Mouse (Mus musculus) retina, embryonic 14.5 days (tissue): ENCODE results near the gene Smurf1.

Source experiments
- DNase-seq: peaks from one replicate; pipeline ENCODE4 v3.0.0-alpha.2; 2015; ENCODE audit warnings: low spot score

The Smurf1 gene

DNA sequence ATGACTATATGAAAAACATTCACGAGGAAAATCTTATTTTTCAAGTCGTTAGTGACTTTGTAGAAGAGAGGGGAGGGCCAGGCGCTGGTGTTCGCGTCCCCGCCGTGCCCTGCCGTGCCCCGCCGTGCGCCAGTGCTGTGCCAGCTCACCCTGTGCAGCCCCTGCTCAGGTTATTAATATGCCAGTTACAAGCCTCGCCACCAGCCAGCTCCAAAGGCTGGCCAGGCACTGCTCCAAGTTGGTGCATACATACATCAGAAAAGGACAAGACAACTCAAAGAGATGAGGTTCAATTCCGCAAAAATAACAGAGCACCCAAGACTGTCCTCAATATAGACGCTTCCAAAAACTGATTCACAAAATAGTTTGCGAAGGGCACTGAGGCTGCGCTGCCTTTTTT lies 51.7 kb downstream of the Smurf1 start:
- DNase-seq, result no peak

- DNase-seq, result no peak
These were observed 52.3 kb downstream of the Smurf1 start for GRCm38 (mm10) chr5:144913361-144913760.

DNA sequence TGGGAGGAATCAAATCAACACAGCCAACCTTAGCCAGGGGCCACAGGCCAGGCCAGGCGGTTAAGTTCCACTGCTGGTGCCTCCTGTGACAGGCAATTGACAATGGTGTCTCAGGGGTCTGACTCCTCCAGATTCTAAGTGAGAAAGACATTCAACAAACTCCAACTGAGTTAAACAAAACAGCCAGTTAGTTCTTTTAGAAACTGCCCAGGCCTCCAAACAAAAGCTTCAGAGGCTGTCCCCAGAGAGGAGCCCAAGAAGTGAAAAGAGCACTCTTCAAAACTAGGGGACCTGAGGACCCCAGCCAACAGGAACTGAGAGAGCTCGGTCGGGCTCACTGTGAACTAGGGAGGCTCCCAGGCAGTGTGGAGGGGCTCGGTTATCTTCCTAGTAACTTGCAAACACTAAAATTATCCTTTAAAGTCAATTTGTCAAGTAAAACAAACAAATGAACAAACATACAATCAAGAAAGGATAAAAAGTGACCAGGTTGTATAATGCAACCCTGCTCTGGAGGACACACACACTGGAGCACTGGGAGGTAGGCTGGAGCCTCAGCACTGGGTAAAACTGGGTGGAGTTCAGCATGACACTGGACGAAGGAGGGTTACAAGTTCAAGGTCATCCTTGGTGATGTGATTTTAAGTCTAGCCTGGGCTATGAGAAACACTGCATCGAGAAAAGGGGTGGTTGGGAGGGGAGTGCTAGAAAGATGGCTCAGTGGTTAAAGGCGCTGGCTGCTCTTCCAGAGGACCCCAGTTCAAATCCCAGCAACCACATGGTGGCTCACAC lies 52.9 kb downstream of the Smurf1 start:
- DNase-seq, result no peak

DNA sequence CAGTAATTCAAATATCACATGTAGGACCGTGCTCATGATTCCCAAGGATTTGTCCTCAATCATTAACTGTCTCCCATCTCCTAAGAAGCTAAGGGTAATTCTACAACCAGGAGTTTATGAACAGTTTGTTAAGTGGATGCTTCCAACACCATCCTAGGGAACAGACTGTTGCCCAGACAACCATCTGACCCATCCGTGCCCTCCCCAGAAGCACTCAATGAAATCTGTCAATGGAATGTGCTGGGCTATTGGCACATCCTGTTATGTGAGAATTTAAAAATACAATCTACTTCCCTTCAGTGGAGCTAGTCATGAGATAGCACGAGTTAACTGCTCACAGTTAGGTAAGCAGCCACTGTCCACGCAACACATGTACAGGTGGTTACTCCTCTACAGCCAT lies 56.1 kb downstream of the Smurf1 start:
- DNase-seq, result no peak

- DNase-seq, result no peak
These were observed 58.1 kb downstream of the Smurf1 start for GRCm38 (mm10) chr5:144907591-144907990.

GRCm38 (mm10) chr5:144904356-144905134 lies 61.1 kb downstream of the Smurf1 start:
- no peak for DNase-seq

- peak; percentile 32 for DNase-seq
These were observed 63.9 kb downstream of the Smurf1 start for GRCm38 (mm10) chr5:144901791-144902190.

- no peak for DNase-seq
These were observed 64.6 kb downstream of the Smurf1 start for GRCm38 (mm10) chr5:144901035-144901434.

DNA sequence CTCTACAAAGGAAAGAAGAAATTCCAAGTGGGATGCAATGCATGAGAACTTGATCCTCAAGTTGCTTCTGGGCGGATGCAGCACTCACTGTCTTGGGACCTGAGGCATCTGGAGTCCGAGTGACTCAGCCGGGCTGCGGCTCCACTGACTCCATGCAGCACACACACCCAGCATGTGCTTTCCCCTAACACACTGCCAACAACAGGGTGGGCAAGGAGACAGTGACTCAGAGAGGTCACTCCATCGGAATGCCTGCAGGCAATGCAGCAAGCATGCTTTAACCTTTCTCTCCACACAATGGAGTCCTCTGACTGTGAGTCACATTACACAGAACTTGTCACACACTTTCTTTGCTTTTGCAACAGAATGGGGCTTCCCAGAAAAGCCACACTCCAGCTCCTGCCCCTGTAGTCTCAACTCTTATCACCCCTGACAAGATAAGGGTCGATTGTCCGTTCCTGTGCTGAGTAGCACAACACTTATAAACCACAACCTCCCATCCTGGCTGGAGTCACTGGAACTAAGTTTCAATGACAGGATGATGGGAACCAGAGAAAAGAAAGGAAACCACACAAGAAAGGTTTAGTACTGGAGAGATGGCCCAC lies 67.1 kb downstream of the Smurf1 start:
- DNase-seq, result no peak

DNA sequence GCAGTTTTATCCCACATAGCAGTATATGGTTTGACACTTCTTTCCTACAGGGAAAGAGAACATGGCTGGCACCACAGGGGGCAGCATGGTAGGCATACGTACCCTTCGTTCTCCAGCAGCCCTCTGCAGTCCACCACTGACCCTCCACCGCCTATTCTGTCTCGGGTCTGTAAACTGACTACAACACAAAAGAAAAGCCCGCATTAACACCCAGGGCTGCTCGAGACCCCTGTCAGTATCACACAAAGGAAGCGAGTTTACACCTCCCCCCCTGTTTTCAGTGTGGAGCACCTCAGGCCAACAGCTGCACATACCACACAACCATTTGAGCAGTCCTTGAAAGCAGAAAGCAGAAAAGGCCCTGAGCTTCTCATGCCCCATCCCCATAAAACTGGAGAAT lies 67.8 kb downstream of the Smurf1 start:
- no peak for DNase-seq

DNA sequence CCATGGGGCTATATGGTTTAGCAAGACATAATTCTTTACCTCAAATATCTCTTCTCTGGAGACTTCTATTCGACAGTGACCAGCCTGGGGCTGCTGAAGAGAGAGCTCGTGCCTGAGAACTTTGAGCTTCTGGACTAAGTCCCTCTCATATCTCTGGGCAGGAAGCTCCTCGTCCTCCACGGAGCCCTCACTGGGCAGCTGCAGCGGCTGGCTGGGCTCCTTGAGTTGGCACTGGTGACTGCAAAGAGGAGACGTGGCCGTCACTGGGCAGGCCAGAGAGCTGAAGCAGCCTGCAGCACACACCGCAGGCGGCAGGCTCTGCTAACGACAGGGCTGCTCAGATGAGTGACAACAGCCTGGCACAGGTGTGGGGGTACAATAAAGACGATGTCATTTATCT lies 74.4 kb downstream of the Smurf1 start:
- no peak for DNase-seq

GRCm38 (mm10) chr5:144885968-144886650 lies 79.5 kb downstream of the Smurf1 start:
- DNase-seq, result no peak

DNA sequence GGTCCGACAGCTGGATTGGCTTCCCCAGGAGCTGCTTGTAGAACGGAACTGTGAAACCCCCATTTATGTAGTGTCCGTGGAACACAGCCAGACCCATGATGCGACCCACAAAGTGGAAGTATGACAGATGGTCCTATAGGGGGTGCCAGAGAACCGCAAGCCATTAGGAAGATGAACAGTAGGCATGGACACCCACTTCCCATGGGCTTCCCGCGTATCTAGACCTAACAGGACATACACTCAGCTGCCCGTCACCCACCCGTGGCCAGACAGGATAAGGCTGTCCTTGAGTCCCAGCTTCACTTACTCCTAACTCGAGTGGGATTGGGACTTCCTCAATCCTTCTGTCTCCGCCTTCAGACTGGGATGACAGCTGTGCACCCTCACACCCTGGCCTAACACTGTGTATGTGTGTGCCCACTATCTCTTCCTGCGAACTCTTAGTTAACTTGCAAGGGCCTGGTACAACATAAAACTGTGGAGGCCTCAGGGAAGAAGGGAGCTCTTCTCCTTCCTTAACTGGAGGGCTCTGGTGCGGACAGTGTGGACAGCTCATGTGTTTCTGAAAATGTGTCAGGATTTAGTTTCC lies 80.9 kb downstream of the Smurf1 start:
- DNase-seq, result peak; percentile 57

DNA sequence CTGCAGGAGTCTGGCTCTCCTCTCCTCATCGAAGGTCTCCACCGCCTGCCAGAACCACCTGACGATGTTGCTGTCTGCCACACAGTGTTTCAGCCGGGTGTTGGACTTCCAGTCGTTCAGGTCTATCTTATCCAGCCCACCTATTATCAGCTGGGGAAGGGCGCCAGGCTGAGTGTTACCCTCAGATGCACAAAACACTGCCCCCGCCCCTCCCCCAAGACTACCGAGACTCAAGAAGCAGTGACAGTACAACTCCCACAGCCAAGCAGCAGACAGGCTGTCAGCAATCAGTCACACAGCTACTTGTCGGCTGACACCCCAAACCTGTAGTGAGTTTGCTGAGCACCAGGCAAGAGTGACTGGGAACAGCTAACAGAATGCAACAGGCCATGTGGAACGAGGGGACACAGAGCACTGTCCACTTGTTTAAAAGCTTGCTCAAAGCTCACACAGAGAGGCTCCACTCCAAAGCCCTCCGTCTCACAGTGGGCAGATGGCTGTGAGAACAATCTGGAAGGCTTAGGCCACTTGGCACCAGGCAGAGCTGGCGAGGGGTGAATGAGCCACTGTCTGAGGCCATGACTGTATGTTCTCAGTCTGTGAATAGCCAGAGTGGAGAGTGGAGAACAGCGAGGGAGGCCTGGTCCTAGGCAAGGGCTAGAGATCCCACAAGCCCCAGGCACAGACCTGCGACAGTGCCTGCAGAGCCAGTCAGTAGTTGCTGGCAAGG lies 83.8 kb downstream of the Smurf1 start:
- no peak for DNase-seq

DNA sequence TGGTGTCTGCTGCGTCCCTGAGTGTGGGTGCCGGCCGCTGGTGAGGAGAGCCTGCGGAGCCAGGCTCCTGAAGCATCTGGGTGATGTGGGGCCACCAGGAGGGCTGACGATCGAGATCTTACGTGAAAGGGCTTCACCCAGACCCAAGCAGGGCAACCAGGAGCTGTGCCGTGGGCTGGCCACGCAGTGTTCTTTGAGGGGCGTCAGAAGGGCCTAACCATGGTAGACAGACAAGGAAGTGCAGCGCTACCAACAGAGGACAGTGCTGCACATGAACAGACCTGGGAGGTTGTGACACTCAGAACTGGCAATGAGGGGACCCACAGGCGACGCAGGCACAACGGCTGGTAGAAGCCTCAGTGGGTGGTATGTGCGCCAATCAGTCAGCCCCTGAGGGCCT lies 88.6 kb downstream of the Smurf1 start:
- no peak for DNase-seq

- peak; percentile 85 for DNase-seq
These were observed 89.8 kb downstream of the Smurf1 start for GRCm38 (mm10) chr5:144875892-144876291.

DNA sequence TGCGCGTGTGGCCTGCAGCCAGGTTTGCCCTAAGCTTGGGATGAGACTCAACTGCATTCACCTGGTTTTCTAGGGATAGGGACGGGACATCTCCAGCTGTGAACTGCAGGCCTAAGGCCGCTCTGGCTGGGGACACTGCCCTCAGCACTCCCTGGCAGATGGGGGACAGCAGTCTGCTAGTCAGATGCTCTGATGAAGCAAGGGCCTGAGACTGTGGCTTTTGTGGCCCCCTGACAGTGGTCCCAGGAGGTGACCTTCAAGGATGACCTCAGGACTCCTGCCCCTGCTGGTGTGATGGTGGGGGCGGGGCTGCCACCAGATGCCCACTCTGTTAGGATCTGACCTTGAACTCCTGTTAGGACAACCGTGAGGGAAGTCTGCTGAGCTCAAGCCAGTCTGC lies 90.4 kb downstream of the Smurf1 start:
- no peak for DNase-seq

GRCm38 (mm10) chr5:144872867-144873266 lies 92.8 kb downstream of the Smurf1 start:
- DNase-seq, result no peak

DNA sequence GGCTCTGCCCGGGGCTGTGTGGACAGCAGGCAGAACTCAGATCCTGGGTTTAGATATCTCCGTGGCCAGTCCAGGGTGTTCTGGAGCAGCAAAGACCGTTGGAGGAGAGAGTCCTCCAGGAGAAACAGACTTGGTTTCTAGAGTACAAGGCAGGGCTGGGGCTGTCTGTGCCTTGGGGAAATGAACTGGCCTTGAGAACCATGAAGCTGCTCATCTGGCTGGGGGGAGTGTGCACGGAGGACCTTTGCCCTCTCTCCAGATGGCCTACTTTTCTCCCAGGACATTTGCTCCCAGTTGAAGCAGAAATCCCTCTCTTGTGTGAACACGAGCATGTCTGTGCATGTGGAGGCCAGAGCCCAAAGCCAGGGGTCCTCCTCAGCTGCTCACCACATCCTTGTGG lies 93.3 kb downstream of the Smurf1 start:
- no peak for DNase-seq

DNA sequence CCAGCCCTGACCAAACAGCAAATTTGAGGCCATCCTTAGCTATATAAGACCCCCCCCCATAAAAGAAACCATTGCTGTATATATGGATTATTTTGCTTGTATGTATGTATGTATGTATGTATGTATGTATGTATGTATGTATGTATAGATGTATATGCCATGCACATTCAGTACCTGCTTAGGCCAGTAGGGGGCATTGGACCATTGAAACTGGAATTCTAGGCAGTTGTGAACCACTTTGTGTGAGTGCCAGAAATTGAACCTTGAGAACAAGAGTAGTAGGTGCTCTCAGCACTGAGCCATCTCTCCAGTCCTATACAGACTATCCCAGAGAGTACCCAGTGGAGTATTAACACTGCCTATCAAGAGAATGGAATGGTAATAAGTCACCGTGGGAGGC lies 93.9 kb downstream of the Smurf1 start:
- DNase-seq, result peak; percentile 43

GRCm38 (mm10) chr5:144870782-144871181 lies 94.9 kb downstream of the Smurf1 start:
- DNase-seq, result no peak
